Mouse (Mus musculus) kidney, embryonic 16.5 days (tissue): Measurements from ENCODE around the gene Ide. TPM values are rescaled to one million over a fixed set of nuclear protein-coding genes. Genes with fewer than 3 reads are reported as not detected.
A peak's percentile ranks its signal among the peaks of the same experiment; 100 is the strongest.

Experiments used
- ATAC-seq: fragments of 200-750 bp; cut with Nextera tagmentation; 2 replicates; pipeline ENCODE4 v1.8.0; 2017; ENCODE audit warnings: moderate TSS enrichment; ENCODE audit not compliant: low FRiP score, low TSS enrichment
- H3K27ac ChIP-seq: fragments of 300-500 bp; sonication (generic); 2 replicates; pipeline ENCODE4 v1.5.1; 2014; ENCODE audit warnings: low read length
- H3K27me3 ChIP-seq: fragments of 300-500 bp; sonication (generic); 2 replicates; pipeline ENCODE4 v1.6.1; 2014; ENCODE audit warnings: low read length, control low read depth, mixed read lengths; ENCODE audit not compliant: insufficient read depth
- H3K36me3 ChIP-seq: fragments of 300-500 bp; sonication (generic); 2 replicates; pipeline ENCODE4 v1.6.1; 2014; ENCODE audit warnings: low read length, control low read depth, mixed read lengths; ENCODE audit not compliant: insufficient read depth
- H3K4me1 ChIP-seq: fragments of 300-500 bp; sonication (generic); 2 replicates; pipeline ENCODE4 v1.6.1; 2014; ENCODE audit warnings: low read length, control low read depth, mixed read lengths; ENCODE audit not compliant: insufficient read depth
- H3K4me2 ChIP-seq: fragments of 300-500 bp; sonication (generic); replicated peaks from 2 replicates; pipeline ENCODE4 v1.6.1; 2014; ENCODE audit warnings: low read depth, low read length
- H3K4me3 ChIP-seq: fragments of 300-500 bp; sonication (generic); 2 replicates; pipeline ENCODE4 v1.5.1; 2014; ENCODE audit warnings: mild to moderate bottlenecking, low read length
- H3K9ac ChIP-seq: fragments of 300-500 bp; sonication (generic); replicated peaks from 2 replicates; pipeline ENCODE4 v1.6.1; 2014; ENCODE audit warnings: low read length
- H3K9me3 ChIP-seq: fragments of 300-500 bp; sonication (generic); 2 replicates; pipeline ENCODE4 v1.6.1; 2016; ENCODE audit warnings: low read length, control low read depth
- WGBS: fragments of 180-500 bp; shearing (Covaris S2); extraction: QIAGEN DNeasy Blood & Tissue Kit; methylation state at CpG from one replicate; pipeline ENCODE4 v1.1.7; 2014; 5-methylcytosine and 5-hydroxymethylcytosine counted together
- polyA plus RNA-seq: library from polyadenylated mRNA; unstranded; fragments of >200 nt; fragmentation: Nextera tagmentation; extraction: Ambion mirVana; gene quantifications from 2 replicates; pipeline ENCODE4 v1.2.1, GENCODE M21; 2015

Gene Ide
- polyA plus RNA-seq, 1 experiment from 2014 or later = 55.8 TPM

DNA sequence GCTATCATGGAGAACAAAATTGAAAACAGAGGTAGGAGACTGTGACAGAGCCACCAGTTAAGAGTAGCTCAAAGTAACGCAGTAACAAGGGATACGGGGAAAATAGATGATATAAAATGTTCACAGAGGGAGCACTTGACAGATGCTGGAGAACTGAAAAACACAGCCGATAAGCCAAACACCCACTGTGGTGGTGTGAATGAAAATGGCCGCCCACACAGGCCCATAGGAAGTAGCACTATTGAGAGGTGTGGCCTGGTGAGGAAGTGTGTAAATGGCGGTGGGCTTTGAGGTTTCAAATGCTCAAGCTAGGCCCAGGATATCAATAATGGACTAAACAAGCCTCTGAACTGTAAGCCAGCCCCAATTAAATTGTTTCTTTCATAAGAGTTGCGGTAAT, 26.2 kb downstream of the Ide start:
- Histone ChIP-seq H3K36me3 (peaks cover 29% of the 10 kb centered on the region; the same call in 1 of the 2 replicates), H3K4me3 (no peak overlapping the region), H3K27me3 (no peaks in the 10 kb centered on the region), H3K27ac (no peak overlapping the region), H3K9me3 (no peaks in the 10 kb centered on the region), H3K4me2 (no peak overlapping the region), H3K4me1 (0 out of 2 replicates have a peak, but pooled peaks cover 5% of the 10 kb centered on the region), H3K9ac (no peak overlapping the region)
- no peak for ATAC-seq
- 91% methylated on average over 6 of the region's 6 CpGs for WGBS

GRCm38 (mm10) chr19:37310133-37310532, 27.5 kb downstream of the Ide start:
- peaks cover 29% of the 10 kb centered on the region; the same call in 1 of the 2 replicates for H3K36me3 ChIP-seq
- ATAC-seq = no peak
- WGBS = 81% methylated on average over 4 of the region's 4 CpGs
- H3K4me3 ChIP-seq = no peak overlapping the region
- no peak overlapping the region for H3K4me2 ChIP-seq
- H3K4me1 ChIP-seq = 0 out of 2 replicates have a peak, but pooled peaks cover 5% of the 10 kb centered on the region
- no peaks in the 10 kb centered on the region for H3K27me3 ChIP-seq
- no peak overlapping the region for H3K27ac ChIP-seq
- no peaks in the 10 kb centered on the region for H3K9me3 ChIP-seq
- H3K9ac ChIP-seq = no peak overlapping the region

DNA sequence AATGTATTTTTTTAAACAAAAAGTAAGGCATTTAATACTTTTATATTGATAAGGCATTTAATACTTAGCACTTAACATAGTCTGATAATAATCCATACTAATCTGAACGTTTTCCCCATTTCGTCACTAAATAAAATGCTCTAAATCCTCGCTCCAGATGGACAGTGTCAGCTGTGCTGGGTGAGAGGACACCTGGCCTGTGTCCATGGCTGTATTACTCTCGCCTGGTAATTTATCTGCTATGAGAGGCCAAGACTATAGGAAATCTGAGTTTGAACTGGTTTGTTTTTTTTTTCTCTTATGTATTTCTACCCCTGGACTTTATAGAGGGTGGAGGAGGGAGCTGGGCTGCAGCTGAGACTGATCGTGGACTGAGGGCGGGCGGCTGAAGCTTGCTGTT, 28.7 kb downstream of the Ide start:
- no peaks in the 10 kb centered on the region for H3K9me3 ChIP-seq
- H3K36me3 ChIP-seq = peaks cover 26% of the 10 kb centered on the region; the same call in 1 of the 2 replicates
- no peaks in the 10 kb centered on the region for H3K27me3 ChIP-seq
- 47% methylated on average over 7 of the region's 7 CpGs for WGBS
- H3K4me3 ChIP-seq = no peak overlapping the region
- H3K4me2 ChIP-seq = no peak overlapping the region
- peak; percentile 39; the same call in 1 of the 2 replicates for ATAC-seq
- H3K27ac ChIP-seq = no peak overlapping the region
- 0 out of 2 replicates have a peak, but pooled peaks cover 5% of the 10 kb centered on the region for H3K4me1 ChIP-seq
- H3K9ac ChIP-seq = no peak overlapping the region

DNA sequence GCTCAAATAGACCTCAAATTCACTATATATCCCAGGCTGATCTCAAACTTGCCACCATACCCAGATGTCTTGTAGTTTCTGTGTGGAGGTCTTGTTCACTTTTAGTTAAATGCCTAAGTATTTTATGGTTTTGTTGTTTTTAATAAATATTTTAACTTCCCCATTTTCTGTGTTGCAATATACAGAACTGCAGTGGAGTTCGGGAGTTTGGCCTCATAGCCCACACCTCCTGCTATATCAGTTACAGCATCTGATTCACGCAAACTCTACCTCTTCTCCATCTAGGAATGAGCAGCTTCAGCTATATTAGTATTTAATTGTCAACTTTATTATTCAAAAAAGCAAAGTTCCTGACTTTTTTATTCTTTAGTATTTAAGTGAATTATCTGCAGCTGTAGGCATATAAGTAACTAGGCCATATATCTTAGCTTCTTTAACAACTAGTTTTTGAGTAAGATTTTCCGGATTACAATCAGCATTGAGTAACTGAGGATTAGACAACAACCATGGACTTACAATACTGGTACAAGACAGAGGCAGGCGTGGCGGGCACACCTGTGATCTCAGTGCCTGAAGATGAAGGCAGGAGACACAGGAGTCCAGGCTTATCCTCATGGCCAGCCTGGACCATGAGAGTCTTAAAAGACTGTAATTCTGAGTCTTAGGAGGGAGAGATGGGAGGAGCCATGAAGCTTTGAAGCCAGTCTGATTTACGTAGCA, 29.7 kb downstream of the Ide start:
- ATAC-seq = no peak
- no peaks in the 10 kb centered on the region for H3K27me3 ChIP-seq
- H3K4me1 ChIP-seq = 0 out of 2 replicates have a peak, but pooled peaks cover 5% of the 10 kb centered on the region
- no peak overlapping the region for H3K4me3 ChIP-seq
- no peaks in the 10 kb centered on the region for H3K9me3 ChIP-seq
- H3K27ac ChIP-seq = no peak overlapping the region
- H3K4me2 ChIP-seq = no peak overlapping the region
- H3K9ac ChIP-seq = no peak overlapping the region
- 70% methylated on average over 6 of the region's 6 CpGs for WGBS
- H3K36me3 ChIP-seq = peaks cover 29% of the 10 kb centered on the region; the same call in 1 of the 2 replicates

- Histone ChIP-seq H3K27ac (no peak overlapping the region), H3K9me3 (no peaks in the 10 kb centered on the region), H3K36me3 (peaks cover 18% of the 10 kb centered on the region; the same call in 1 of the 2 replicates), H3K27me3 (no peaks in the 10 kb centered on the region), H3K4me2 (no peak overlapping the region), H3K9ac (no peak overlapping the region), H3K4me3 (no peak overlapping the region), H3K4me1 (0 out of 2 replicates have a peak, but pooled peaks cover 5% of the 10 kb centered on the region)
- 93% methylated on average over 3 of the region's 3 CpGs for WGBS
- ATAC-seq = no peak
Measured at GRCm38 (mm10) chr19:37306176-37306575, 31.5 kb downstream of the Ide start.

GRCm38 (mm10) chr19:37304866-37305265, 32.8 kb downstream of the Ide start:
- WGBS = 86% methylated on average over 5 of the region's 5 CpGs
- peaks cover 12% of the 10 kb centered on the region; the same call in 1 of the 2 replicates for H3K36me3 ChIP-seq

GRCm38 (mm10) chr19:37304006-37304405, 33.6 kb downstream of the Ide start:
- H3K27ac ChIP-seq = no peak overlapping the region
- H3K4me2 ChIP-seq = no peak overlapping the region
- 0 out of 2 replicates have a peak, but pooled peaks cover 1% of the 10 kb centered on the region for H3K4me1 ChIP-seq
- H3K9ac ChIP-seq = no peak overlapping the region
- peaks cover 12% of the 10 kb centered on the region; the same call in 1 of the 2 replicates for H3K36me3 ChIP-seq
- H3K27me3 ChIP-seq = no peaks in the 10 kb centered on the region
- H3K9me3 ChIP-seq = no peaks in the 10 kb centered on the region
- WGBS = 87% methylated on average over 4 of the region's 4 CpGs
- ATAC-seq = no peak
- H3K4me3 ChIP-seq = no peak overlapping the region

More at GRCm38 (mm10) chr19:37304866-37305265, 32.8 kb downstream of the Ide start:
- Histone ChIP-seq H3K4me2 (no peak overlapping the region), H3K4me3 (no peak overlapping the region), H3K4me1 (0 out of 2 replicates have a peak, but pooled peaks cover 5% of the 10 kb centered on the region), H3K27ac (no peak overlapping the region), H3K27me3 (no peaks in the 10 kb centered on the region), H3K9ac (no peak overlapping the region), H3K9me3 (no peaks in the 10 kb centered on the region)
- no peak for ATAC-seq

- ATAC-seq = no peak
- no peaks in the 10 kb centered on the region for H3K9me3 ChIP-seq
- no peaks in the 10 kb centered on the region for H3K4me1 ChIP-seq
- no peak overlapping the region for H3K27ac ChIP-seq
- no peak overlapping the region for H3K4me3 ChIP-seq
- WGBS = 79% methylated on average over 3 of the region's 3 CpGs
- H3K4me2 ChIP-seq = no peak overlapping the region
- H3K9ac ChIP-seq = no peak overlapping the region
- H3K36me3 ChIP-seq = 0 out of 2 replicates have a peak, but pooled peaks cover 8% of the 10 kb centered on the region
- no peaks in the 10 kb centered on the region for H3K27me3 ChIP-seq
Measured at GRCm38 (mm10) chr19:37301733-37302132, 35.9 kb downstream of the Ide start.

GRCm38 (mm10) chr19:37291676-37292075, 46.0 kb downstream of the Ide start:
- Histone ChIP-seq H3K4me1 (no peaks in the 10 kb centered on the region), H3K4me3 (no peak overlapping the region), H3K27ac (no peak overlapping the region), H3K27me3 (no peaks in the 10 kb centered on the region), H3K9me3 (no peaks in the 10 kb centered on the region), H3K4me2 (no peak overlapping the region), H3K9ac (no peak overlapping the region), H3K36me3 (no peaks in the 10 kb centered on the region)
- WGBS = 67% methylated on average over 4 of the region's 4 CpGs
- no peak for ATAC-seq

- H3K4me1 ChIP-seq = no peaks in the 10 kb centered on the region
- no peak overlapping the region for H3K4me2 ChIP-seq
- H3K4me3 ChIP-seq = no peak overlapping the region
- H3K9me3 ChIP-seq = no peaks in the 10 kb centered on the region
- no peak for ATAC-seq
- H3K36me3 ChIP-seq = no peaks in the 10 kb centered on the region
- no peak overlapping the region for H3K27ac ChIP-seq
- no peak overlapping the region for H3K9ac ChIP-seq
- no peaks in the 10 kb centered on the region for H3K27me3 ChIP-seq
- 48% methylated on average over 8 of the region's 8 CpGs for WGBS
Measured at GRCm38 (mm10) chr19:37290906-37291305, 46.7 kb downstream of the Ide start.
